Comparison of ENCODE assay signal across 10 mouse cellular contexts in the genomic region with DNA sequence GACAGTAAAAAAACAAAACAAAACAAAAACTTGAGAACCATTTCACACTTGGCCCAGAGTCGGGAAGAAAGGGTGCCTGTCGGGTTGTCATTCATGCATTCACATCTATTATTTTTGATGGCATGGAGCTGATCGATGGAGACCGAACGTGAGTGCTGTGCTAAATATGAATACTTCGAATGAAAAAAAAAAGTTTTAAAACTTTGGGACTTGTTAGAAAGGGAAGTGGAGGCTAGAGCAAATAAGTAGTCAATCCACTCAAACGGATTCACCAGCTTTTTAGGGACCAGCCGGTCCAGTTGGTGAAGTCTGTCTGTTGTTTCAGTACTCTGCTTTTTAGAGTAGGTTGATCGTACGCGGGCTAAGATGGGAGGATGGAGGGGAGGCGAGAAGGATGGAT. TPM values are rescaled to one million over a fixed set of nuclear protein-coding genes. Genes with fewer than 3 reads are reported as not detected.
DNase-seq lines count a peak whose midpoint lies in the region; ATAC-seq and TF ChIP-seq lines count a peak whose summit lies in the region.
"Had no signal": no experiment of that assay in that cellular context is flagged by ENCODE, and none has a peak within 500 bp of the region (broad histone marks: within the 10 kb centered on the region; RNA-seq: fewer than 3 reads in every experiment).

No protein-coding gene starts in this region.

- ATAC-seq in limb, embryonic 15.5 days (ENCODE audit: insufficient number of reproducible peaks, low FRiP score, low TSS enrichment, low read depth) = no peak
- ATAC-seq in stomach, postnatal 0 days (ENCODE audit: low FRiP score, low TSS enrichment) = no peak

- H3K4me1 ChIP-seq in limb, embryonic 15.5 days = peaks cover 13% of the 10 kb centered on the region
- no peaks in the 10 kb centered on the region for H3K4me1 ChIP-seq in stomach, postnatal 0 days (replicated peaks; ENCODE audit: control insufficient read depth, insufficient read depth)

- H3K9ac ChIP-seq in limb, embryonic 15.5 days = peak overlapping the region; percentile 3; the same call in 1 of the 2 replicates
- no peak overlapping the region for H3K9ac ChIP-seq in stomach, postnatal 0 days (ENCODE audit: low read length)

- no peaks in the 10 kb centered on the region for H3K9me3 ChIP-seq in limb, embryonic 15.5 days
- no peaks in the 10 kb centered on the region for H3K9me3 ChIP-seq in stomach, postnatal 0 days (ENCODE audit: control insufficient read depth, low read length)

- H3K36me3 ChIP-seq in limb, embryonic 15.5 days = no peaks in the 10 kb centered on the region
- H3K36me3 ChIP-seq in stomach, postnatal 0 days (ENCODE audit: control insufficient read depth, insufficient read depth, low read length) = no peaks in the 10 kb centered on the region

- TF ChIP-seq CTCF in stomach, postnatal 0 days (IDR thresholded peaks at IDR 0.05; ENCODE audit: low read depth) = no peak

- H3K4me2 ChIP-seq in limb, embryonic 15.5 days = peak overlapping the region; percentile 91
- peak overlapping the region; percentile 47 for H3K4me2 ChIP-seq in stomach, postnatal 0 days (replicated peaks; ENCODE audit: low read depth)

- peaks cover 75% of the 10 kb centered on the region for H3K27me3 ChIP-seq in limb, embryonic 15.5 days
- peaks cover 23% of the 10 kb centered on the region for H3K27me3 ChIP-seq in stomach, postnatal 0 days (ENCODE audit: control insufficient read depth, insufficient read depth, low read length)

- no peak for TF ChIP-seq EP300 in stomach, postnatal 0 days (optimal IDR thresholded peaks at IDR 0.05)

- no peak overlapping the region for H3K27ac ChIP-seq in limb, embryonic 15.5 days
- H3K27ac ChIP-seq in stomach, postnatal 0 days (replicated peaks) = no peak overlapping the region

- DNase-seq in cerebellum, adult 9-10 months = peak; percentile 4
- DNase-seq in cerebellum, postnatal 4 days (ENCODE audit: low spot score in 2 of 2) = no peak
- peak; percentile 47 for DNase-seq in retina, embryonic 14.5 days (ENCODE audit: low spot score)
- no peak for DNase-seq in retina, postnatal 1 day
- DNase-seq in stomach, postnatal 0 days (ENCODE audit: low spot score) = no peak
- DNase-seq in gastrocnemius, postnatal 10 days = no peak
- no peak for DNase-seq in cerebellum, adult 11-12 months
- DNase-seq: adrenal gland, adult 8-10 months had no signal

- under 1% methylated on average over 12 of the region's 12 CpGs for WGBS in limb, embryonic 15.5 days
- WGBS in stomach, postnatal 0 days = 3% methylated on average over 12 of the region's 12 CpGs

- H3K4me3 ChIP-seq in limb, embryonic 15.5 days = peak overlapping the region; percentile 46
- peak overlapping the region; percentile 31 for H3K4me3 ChIP-seq in stomach, postnatal 0 days (ENCODE audit: low read depth, low read length)

RNA-seq across cellular contexts. Expression of gene Foxi3, which starts 0.5 kb away (rescaled TPM):
- 0.76 and 0.82 TPM in 2 replicates for polyA plus RNA-seq in limb, embryonic 15.5 days (2015; fragmentation: Nextera tagmentation; extraction: Ambion mirVana)
- polyA plus RNA-seq in stomach, postnatal 0 days (2015; fragmentation: Nextera tagmentation; extraction: Ambion mirVana) = not detected in 2 replicates
- not detected for total RNA-seq in gastrocnemius, postnatal 10 days (2021)
- total RNA-seq: adrenal gland, adult 8-10 months; megakaryocyte-erythroid progenitor cell, adult 5-6 weeks had no signal

RNA-seq across cellular contexts. Expression of gene Tex37, which starts 37.1 kb away (rescaled TPM):
- not detected in 2 replicates for polyA plus RNA-seq in limb, embryonic 15.5 days (2015; fragmentation: Nextera tagmentation; extraction: Ambion mirVana)
- not detected in 2 replicates for polyA plus RNA-seq in stomach, postnatal 0 days (2015; fragmentation: Nextera tagmentation; extraction: Ambion mirVana)
- total RNA-seq in gastrocnemius, postnatal 10 days (2021) = not detected
- total RNA-seq: adrenal gland, adult 8-10 months; megakaryocyte-erythroid progenitor cell, adult 5-6 weeks had no signal

Comparison
In these comparisons a context has a peak if more than half of its experiments do, and no peak if none do; other contexts are left out.
1. DNase-seq: peak in cerebellum, adult 9-10 months (single experiment) and retina, embryonic 14.5 days (single experiment); none in cerebellum, postnatal 4 days (0 of 2), retina, postnatal 1 day (single experiment), stomach, postnatal 0 days (single experiment), gastrocnemius, postnatal 10 days (single experiment) and cerebellum, adult 11-12 months (single experiment).